Mouse (Mus musculus) MEL (cell line): ENCODE data around the gene Hes2.

Source experiments
- CTCF ChIP-seq, 3 experiments: IDR thresholded peaks in 2 of 3; conservative IDR thresholded peaks in 1 of 3; 2 replicates each; pipeline ENCODE4 v1.5.1; 2011 to 2012; ENCODE audit warnings: low read length in 3 of 3, low read depth in 2 of 3, mild to moderate bottlenecking in 2 of 3, improper control_type of control experiment in 1 of 3, inconsistent platforms in 1 of 3, mixed read lengths in 1 of 3, moderate library complexity in 1 of 3; ENCODE audit not compliant: control insufficient read depth in 1 of 3, insufficient read depth in 1 of 3, poor library complexity in 1 of 3, severe bottlenecking in 1 of 3
- GABPA ChIP-seq: IDR thresholded peaks from 2 replicates; pipeline ENCODE4 v1.6.1; 2012; ENCODE audit warnings: low read depth, mild to moderate bottlenecking, inconsistent platforms, low read length, improper control_type of control experiment, moderate library complexity
- GATA1 ChIP-seq: IDR thresholded peaks from 2 replicates; pipeline ENCODE4 v1.6.1; 2011; ENCODE audit warnings: low read depth, low read length, improper control_type of control experiment
- MAX ChIP-seq: IDR thresholded peaks from 2 replicates; pipeline ENCODE4 v1.6.1; 2011; ENCODE audit warnings: low read length, improper control_type of control experiment
- NRF1 ChIP-seq: IDR thresholded peaks from 2 replicates; pipeline ENCODE4 v1.6.1; 2014; ENCODE audit warnings: low read depth, mild to moderate bottlenecking, inconsistent platforms, low read length, improper control_type of control experiment, moderate library complexity; ENCODE audit not compliant: poor library complexity, insufficient read depth, severe bottlenecking
- SIN3A ChIP-seq: IDR thresholded peaks from 2 replicates; pipeline ENCODE4 v1.6.1; 2012; ENCODE audit warnings: low read length, improper control_type of control experiment, inconsistent platforms
- TCF12 ChIP-seq: IDR thresholded peaks from 2 replicates; pipeline ENCODE4 v1.6.1; 2014; ENCODE audit warnings: low read depth, mild to moderate bottlenecking, inconsistent platforms, low read length, improper control_type of control experiment, moderate library complexity
- UBTF ChIP-seq: IDR thresholded peaks from 2 replicates; pipeline ENCODE4 v1.6.1; 2012; ENCODE audit warnings: low read depth, mild to moderate bottlenecking, inconsistent platforms, low read length, improper control_type of control experiment, moderate library complexity, borderline replicate concordance; ENCODE audit not compliant: insufficient read depth
- USF1 ChIP-seq: IDR thresholded peaks from 2 replicates; pipeline ENCODE4 v1.6.1; 2014; ENCODE audit warnings: low read depth, mild to moderate bottlenecking, inconsistent platforms, low read length, improper control_type of control experiment, moderate library complexity
- ZC3H11A ChIP-seq: IDR thresholded peaks from 2 replicates; pipeline ENCODE4 v1.6.1; 2012; ENCODE audit warnings: low read depth, mild to moderate bottlenecking, inconsistent platforms, low read length, improper control_type of control experiment
- ZMIZ1 ChIP-seq: IDR thresholded peaks from 2 replicates; pipeline ENCODE4 v1.6.1; 2012; ENCODE audit warnings: low read depth, mild to moderate bottlenecking, inconsistent platforms, low read length, improper control_type of control experiment, moderate library complexity

GRCm38 (mm10) chr4:152171543-152171942 is 12.9 kb downstream of the Hes2 start:
- TF ChIP-seq CTCF (IDR thresholded peaks at IDR 0.05 in 2 of 3, conservative IDR thresholded peaks at IDR 0.05 in 1 of 3; ENCODE audit: control insufficient read depth in 1 of 3, insufficient read depth in 1 of 3, low read depth in 2 of 3, low read length in 3 of 3, poor library complexity in 1 of 3, severe bottlenecking in 1 of 3), result peak; percentile 61 to 71 (median 64)
- no peak for TF ChIP-seq TCF12
- no peak for TF ChIP-seq NRF1
- TF ChIP-seq ZMIZ1, result no peak
- TF ChIP-seq GATA1, result no peak
- TF ChIP-seq SIN3A, result no peak
- no peak for TF ChIP-seq USF1
- TF ChIP-seq ZC3H11A, result no peak
- no peak for TF ChIP-seq MAX
- no peak for TF ChIP-seq UBTF
- TF ChIP-seq GABPA, result no peak
